Mouse (Mus musculus) MEL (cell line): ENCODE measurements around the gene Tiam1. TPM values are rescaled to one million over a fixed set of nuclear protein-coding genes. Genes with fewer than 3 reads are reported as not detected.
A peak's percentile ranks its signal among the peaks of the same experiment; 100 is the strongest.

Experiments
- DNase-seq: peaks from one replicate; pipeline ENCODE4 v3.0.0; 2011; ENCODE audit warnings: low read depth, low spot score
- H3K27ac ChIP-seq: 2 replicates; pipeline ENCODE4 v1.5.1; 2012; ENCODE audit warnings: low read depth, mild to moderate bottlenecking, control low read depth, low read length, moderate library complexity; ENCODE audit not compliant: control insufficient read depth
- H3K27me3 ChIP-seq, 2 experiments: fragments of 150-350 bp in 1 of 2; sonication (generic) in 1 of 2; 2 replicates each; pipeline ENCODE4 v1.6.1; 2012; ENCODE audit warnings: low read length in 2 of 2, mild to moderate bottlenecking in 2 of 2, improper control_type of control experiment in 1 of 2, moderate library complexity in 1 of 2; ENCODE audit not compliant: insufficient read depth in 2 of 2, control insufficient read depth in 1 of 2
- H3K36me3 ChIP-seq, 2 experiments: 2 replicates each; pipeline ENCODE4 v1.6.1; 2012 to 2014; ENCODE audit warnings: low read length in 2 of 2, improper control_type of control experiment in 1 of 2, inconsistent platforms in 1 of 2, mild to moderate bottlenecking in 1 of 2; ENCODE audit not compliant: insufficient read depth in 2 of 2, control insufficient read depth in 1 of 2
- H3K4me1 ChIP-seq, 2 experiments: fragments of 150-350 bp in 1 of 2; sonication (generic) in 1 of 2; 2 replicates each; pipeline ENCODE4 v1.6.1; 2012; ENCODE audit warnings: low read length in 2 of 2, improper control_type of control experiment in 1 of 2, mild to moderate bottlenecking in 1 of 2; ENCODE audit not compliant: insufficient read depth in 2 of 2, control insufficient read depth in 1 of 2
- H3K4me3 ChIP-seq, 2 experiments: fragments of 150-350 bp in 1 of 2; sonication (generic) in 1 of 2; 2 replicates each; pipeline ENCODE4 v1.5.1; 2012; ENCODE audit warnings: low read depth in 2 of 2, low read length in 2 of 2, mild to moderate bottlenecking in 2 of 2, moderate library complexity in 2 of 2, control low read depth in 1 of 2, improper control_type of control experiment in 1 of 2; ENCODE audit not compliant: control insufficient read depth in 1 of 2, insufficient read depth in 1 of 2
- H3K79me2 ChIP-seq: 2 replicates; pipeline ENCODE4 v1.6.1; 2012; ENCODE audit warnings: mild to moderate bottlenecking, low read length, moderate library complexity; ENCODE audit not compliant: control insufficient read depth, poor library complexity, insufficient read depth
- H3K9ac ChIP-seq: 2 replicates; pipeline ENCODE4 v1.6.1; 2012; ENCODE audit warnings: low read depth, mild to moderate bottlenecking, control low read depth, low read length, moderate library complexity; ENCODE audit not compliant: control insufficient read depth, poor library complexity, severe bottlenecking
- H3K9me3 ChIP-seq: fragments of 150-350 bp; sonication (generic); replicated peaks from 2 replicates; pipeline ENCODE4 v1.6.1; 2012; ENCODE audit warnings: mild to moderate bottlenecking, low read length, improper control_type of control experiment, moderate library complexity; ENCODE audit not compliant: insufficient read depth
- CHD1 ChIP-seq: IDR thresholded peaks from 2 replicates; pipeline ENCODE4 v1.6.1; 2012; ENCODE audit warnings: low read depth, mild to moderate bottlenecking, inconsistent platforms, low read length, improper control_type of control experiment
- CHD2 ChIP-seq: IDR thresholded peaks from 2 replicates; pipeline ENCODE4 v1.6.1; 2011; ENCODE audit warnings: low read length, improper control_type of control experiment
- CTCF ChIP-seq, 3 experiments: IDR thresholded peaks in 2 of 3; conservative IDR thresholded peaks in 1 of 3; 2 replicates each; pipeline ENCODE4 v1.5.1; 2011 to 2012; ENCODE audit warnings: low read length in 3 of 3, low read depth in 2 of 3, mild to moderate bottlenecking in 2 of 3, improper control_type of control experiment in 1 of 3, inconsistent platforms in 1 of 3, mixed read lengths in 1 of 3, moderate library complexity in 1 of 3; ENCODE audit not compliant: control insufficient read depth in 1 of 3, insufficient read depth in 1 of 3, poor library complexity in 1 of 3, severe bottlenecking in 1 of 3
- E2F4 ChIP-seq: IDR thresholded peaks from 2 replicates; pipeline ENCODE4 v1.6.1; 2011; ENCODE audit warnings: low read depth, low read length, improper control_type of control experiment, borderline replicate concordance
- ELF1 ChIP-seq: IDR thresholded peaks from 2 replicates; pipeline ENCODE4 v1.6.1; 2014; ENCODE audit warnings: low read depth, mild to moderate bottlenecking, inconsistent platforms, low read length, improper control_type of control experiment, moderate library complexity
- JUND ChIP-seq: IDR thresholded peaks from 2 replicates; pipeline ENCODE4 v1.6.1; 2011; ENCODE audit warnings: low read depth, mild to moderate bottlenecking, improper control_type of control experiment, low read length
- MYB ChIP-seq: IDR thresholded peaks from 2 replicates; pipeline ENCODE4 v1.6.1; 2011; ENCODE audit warnings: mild to moderate bottlenecking, low read depth, low read length, improper control_type of control experiment
- NRF1 ChIP-seq: IDR thresholded peaks from 2 replicates; pipeline ENCODE4 v1.6.1; 2014; ENCODE audit warnings: low read depth, mild to moderate bottlenecking, inconsistent platforms, low read length, improper control_type of control experiment, moderate library complexity; ENCODE audit not compliant: poor library complexity, insufficient read depth, severe bottlenecking
- RAD21 ChIP-seq: IDR thresholded peaks from 2 replicates; pipeline ENCODE4 v1.6.1; 2011; ENCODE audit warnings: mild to moderate bottlenecking, low read depth, low read length, improper control_type of control experiment
- SIN3A ChIP-seq: IDR thresholded peaks from 2 replicates; pipeline ENCODE4 v1.6.1; 2012; ENCODE audit warnings: low read length, improper control_type of control experiment, inconsistent platforms
- SMC3 ChIP-seq: IDR thresholded peaks from 2 replicates; pipeline ENCODE4 v1.6.1; 2011; ENCODE audit warnings: low read depth, low read length, improper control_type of control experiment
- UBTF ChIP-seq: IDR thresholded peaks from 2 replicates; pipeline ENCODE4 v1.6.1; 2012; ENCODE audit warnings: low read depth, mild to moderate bottlenecking, inconsistent platforms, low read length, improper control_type of control experiment, moderate library complexity, borderline replicate concordance; ENCODE audit not compliant: insufficient read depth
- ZNF384 ChIP-seq: IDR thresholded peaks from 2 replicates; pipeline ENCODE4 v1.6.1; 2012; ENCODE audit warnings: low read depth, mild to moderate bottlenecking, inconsistent platforms, low read length, improper control_type of control experiment
- polyA plus RNA-seq, 2 experiments: library from polyadenylated mRNA; stranded (reverse) in 1 of 2; unstranded in 1 of 2; fragments of >175 nt in 1 of 2; fragments of >200 nt in 1 of 2; gene quantifications; 2 replicates each; pipeline versions ENCODE4 v1.2.1 to v1.2.4; 2012; ENCODE audit warnings: low replicate concordance in 2 of 2, low read depth in 1 of 2; ENCODE audit not compliant: insufficient read length in 2 of 2, insufficient read depth in 1 of 2, missing spikeins in 1 of 2
- total RNA-seq: library from RNA; depleted of rRNA; stranded (reverse); fragments of 300-350 nt; gene quantifications from 2 replicates; pipeline ENCODE4 v1.2.3, GENCODE M21; 2012

The Tiam1 gene
- total and polyA plus RNA-seq, 3 experiments = 15.0 to 23.9 (median 19.9) TPM

DNA sequence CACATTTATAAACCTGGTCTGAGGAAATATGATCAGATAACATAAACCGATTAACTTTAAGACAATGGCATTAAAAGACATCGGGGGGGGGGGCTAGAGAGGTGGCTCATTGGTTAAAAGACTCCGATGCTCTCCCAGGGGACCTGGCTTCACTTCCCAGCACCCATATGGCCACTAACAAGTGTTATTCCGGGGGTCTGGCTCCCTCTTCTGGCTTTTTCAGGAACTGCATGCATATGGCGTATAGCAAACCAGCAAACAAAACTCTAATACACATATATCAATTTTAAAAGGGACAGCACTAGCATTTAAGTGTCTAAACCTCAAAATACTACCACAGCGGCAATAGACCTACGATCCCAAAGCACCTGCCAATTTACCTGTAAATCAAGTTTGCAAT lies 347.0 kb downstream of the Tiam1 start:
- Histone ChIP-seq H3K79me2 (no peaks in the 10 kb centered on the region), H3K27me3 (no peaks in the 10 kb centered on the region), H3K4me3 (no peak overlapping the region), H3K9me3 (no peaks in the 10 kb centered on the region), H3K36me3 (no peaks in the 10 kb centered on the region), H3K27ac (no peak overlapping the region), H3K9ac (no peak overlapping the region), H3K4me1 (no peaks in the 10 kb centered on the region)
- TF ChIP-seq CTCF (IDR thresholded peaks at IDR 0.05 in 2 of 3, conservative IDR thresholded peaks at IDR 0.05 in 1 of 3; ENCODE audit: control insufficient read depth in 1 of 3, insufficient read depth in 1 of 3, low read depth in 2 of 3, low read length in 3 of 3, poor library complexity in 1 of 3, severe bottlenecking in 1 of 3) = peak; percentile 44 to 61 (median 57)
- no peak for TF ChIP-seq SIN3A
- peak; percentile 42 for TF ChIP-seq RAD21
- TF ChIP-seq SMC3 = peak; percentile 44; the same call in 1 of the 2 replicates
- TF ChIP-seq NRF1 = no peak
- TF ChIP-seq E2F4 = no peak
- DNase-seq = peak; percentile 36

DNA sequence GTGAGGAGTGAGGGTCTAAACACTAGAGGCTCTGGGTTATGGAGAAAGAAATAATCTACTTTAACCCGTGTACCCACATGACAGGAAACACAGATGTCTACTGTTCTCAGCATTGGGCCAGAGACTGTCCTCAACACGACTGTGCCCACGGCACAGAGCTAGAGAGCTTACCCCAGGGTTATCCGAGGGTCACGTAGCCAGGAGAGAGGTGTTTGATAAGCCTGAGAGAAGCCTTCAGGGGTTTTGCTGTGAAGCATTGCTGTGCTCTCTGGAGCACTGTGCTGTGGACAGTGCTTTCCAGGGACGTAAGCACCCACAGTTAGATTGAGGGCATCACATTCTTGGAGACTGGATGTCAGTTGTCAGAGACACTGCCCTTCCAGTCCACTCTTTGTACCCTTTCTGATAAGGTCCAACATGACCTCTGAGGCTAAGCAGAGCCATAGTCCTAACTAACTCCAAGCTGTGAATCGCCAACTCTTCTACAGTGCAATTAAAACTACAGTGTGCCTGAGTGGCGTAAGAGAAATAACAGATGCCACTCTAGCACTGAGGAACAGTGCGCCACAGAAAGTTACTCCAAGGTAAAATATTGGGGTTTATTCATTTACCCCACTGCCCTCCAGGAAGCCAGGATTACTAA lies 353.7 kb downstream of the Tiam1 start:
- H3K4me3 ChIP-seq = no peak overlapping the region
- H3K27ac ChIP-seq = no peak overlapping the region
- H3K36me3 ChIP-seq = no peaks in the 10 kb centered on the region
- no peak for DNase-seq
- TF ChIP-seq CHD2 = no peak
- TF ChIP-seq, all 39 proteins: peak for 0
- Histone ChIP-seq H3K4me1 (no peaks in the 10 kb centered on the region), H3K9ac (no peak overlapping the region), H3K79me2 (no peaks in the 10 kb centered on the region), H3K27me3 (no peaks in the 10 kb centered on the region), H3K9me3 (no peaks in the 10 kb centered on the region)

DNA sequence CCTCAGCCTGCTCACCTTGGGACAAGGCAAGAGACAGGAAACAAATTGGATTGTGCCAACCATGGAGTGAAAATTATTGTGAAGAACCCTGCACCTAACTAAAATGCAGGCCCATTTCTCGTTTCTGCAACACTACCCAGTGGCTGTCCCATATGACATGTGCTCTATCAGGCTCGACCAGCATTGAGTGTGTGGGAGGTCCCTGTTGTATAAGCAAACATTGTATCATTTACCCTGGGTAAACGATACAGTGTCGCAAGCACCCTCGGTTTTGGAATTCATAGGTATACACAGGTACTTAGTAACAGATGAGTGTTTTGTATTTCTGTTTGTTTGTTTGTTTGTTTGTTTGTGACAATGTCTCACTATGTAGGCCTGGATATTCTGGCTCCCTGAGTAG lies 357.8 kb downstream of the Tiam1 start:
- no peaks in the 10 kb centered on the region for H3K4me1 ChIP-seq
- no peaks in the 10 kb centered on the region for H3K9me3 ChIP-seq
- TF ChIP-seq ELF1 (no peak), ZNF384 (no peak), CHD1 (no peak), UBTF (no peak), MYB (no peak), JUND (no peak)
- DNase-seq = no peak
- no peaks in the 10 kb centered on the region for H3K36me3 ChIP-seq
- no peaks in the 10 kb centered on the region for H3K79me2 ChIP-seq
- no peak overlapping the region for H3K9ac ChIP-seq
- H3K4me3 ChIP-seq = no peak overlapping the region
- H3K27ac ChIP-seq = no peak overlapping the region
- no peaks in the 10 kb centered on the region for H3K27me3 ChIP-seq
